Mouse (Mus musculus): Measurements from ENCODE around the gene Slc38a9. TPM values are rescaled to one million over a fixed set of nuclear protein-coding genes. Genes with fewer than 3 reads are reported as not detected.
A peak's percentile ranks its signal among the peaks of the same experiment; 100 is the strongest.

Slc38a9 gene
- polyA plus RNA-seq, 1 experiment from 2014 or later = 11.3 TPM

GRCm38 (mm10) chr13:112765654-112766053 lies 105.1 kb downstream of the Slc38a9 start:
- Histone ChIP-seq H3K27me3 (ENCODE audit: insufficient read depth, low read length) (no peaks in the 10 kb centered on the region), H3K9me3 (replicated peaks; ENCODE audit: low read length) (no peaks in the 10 kb centered on the region), H3K4me3 (replicated peaks; ENCODE audit: low read depth, low read length) (no peak overlapping the region), H3K9ac (ENCODE audit: low read depth, low read length) (no peak overlapping the region), H3K27ac (peak overlapping the region; percentile 31; the same call in 1 of the 2 replicates), H3K36me3 (ENCODE audit: insufficient read depth, low read length) (no peaks in the 10 kb centered on the region), H3K4me1 (replicated peaks; ENCODE audit: insufficient read depth, low read length) (peaks cover 10% of the 10 kb centered on the region), H3K4me2 (ENCODE audit: low read length) (no peak overlapping the region)
- TF ChIP-seq CTCF (IDR thresholded peaks at IDR 0.05; ENCODE audit: low read depth) = no peak
- ATAC-seq (replicated peaks; ENCODE audit: low FRiP score, low read depth) (no peak), DNase-seq (ENCODE audit: low spot score) (no peak)
- WGBS = 93% methylated on average over 3 of the region's 3 CpGs

GRCm38 (mm10) chr13:112770528-112771328 lies 110.2 kb downstream of the Slc38a9 start:
- no peak overlapping the region for H3K4me3 ChIP-seq (replicated peaks; ENCODE audit: low read depth, low read length)
- 24% methylated on average over 11 of the region's 11 CpGs for WGBS
- no peaks in the 10 kb centered on the region for H3K27me3 ChIP-seq (ENCODE audit: insufficient read depth, low read length)
- H3K27ac ChIP-seq = peak overlapping the region; percentile 65
- no peak for TF ChIP-seq CTCF (IDR thresholded peaks at IDR 0.05; ENCODE audit: low read depth)
- H3K9me3 ChIP-seq (replicated peaks; ENCODE audit: low read length) = no peaks in the 10 kb centered on the region
- H3K36me3 ChIP-seq (ENCODE audit: insufficient read depth, low read length) = no peaks in the 10 kb centered on the region
- DNase-seq (ENCODE audit: low spot score) (peak; percentile 86), ATAC-seq (replicated peaks; ENCODE audit: low FRiP score, low read depth) (peak; percentile 62; the same call in 1 of the 2 replicates)
- H3K9ac ChIP-seq (ENCODE audit: low read depth, low read length) = no peak overlapping the region
- no peak overlapping the region for H3K4me2 ChIP-seq (ENCODE audit: low read length)
- H3K4me1 ChIP-seq (replicated peaks; ENCODE audit: insufficient read depth, low read length) = no peaks in the 10 kb centered on the region

GRCm38 (mm10) chr13:112771447-112772208 lies 111.1 kb downstream of the Slc38a9 start:
- TF ChIP-seq CTCF (IDR thresholded peaks at IDR 0.05; ENCODE audit: low read depth) = no peak
- peak; percentile 65 for DNase-seq (ENCODE audit: low spot score)

GRCm38 (mm10) chr13:112772252-112772651 lies 111.7 kb downstream of the Slc38a9 start:
- H3K4me2 ChIP-seq (ENCODE audit: low read length) = no peak overlapping the region
- H3K9ac ChIP-seq (ENCODE audit: low read depth, low read length) = no peak overlapping the region
- no peaks in the 10 kb centered on the region for H3K9me3 ChIP-seq (replicated peaks; ENCODE audit: low read length)
- H3K27ac ChIP-seq = peak overlapping the region; percentile 51; the same call in 1 of the 2 replicates
- H3K4me3 ChIP-seq (replicated peaks; ENCODE audit: low read depth, low read length) = no peak overlapping the region
- no peak for ATAC-seq (replicated peaks; ENCODE audit: low FRiP score, low read depth)
- H3K4me1 ChIP-seq (replicated peaks; ENCODE audit: insufficient read depth, low read length) = no peaks in the 10 kb centered on the region
- H3K27me3 ChIP-seq (ENCODE audit: insufficient read depth, low read length) = no peaks in the 10 kb centered on the region
- WGBS = 60% methylated on average over 11 of the region's 11 CpGs
- H3K36me3 ChIP-seq (ENCODE audit: insufficient read depth, low read length) = no peaks in the 10 kb centered on the region
- DNase-seq (ENCODE audit: low spot score) = no peak
- TF ChIP-seq CTCF (IDR thresholded peaks at IDR 0.05; ENCODE audit: low read depth) = no peak; the same call in 1 of the 2 replicates

More at GRCm38 (mm10) chr13:112771447-112772208, 111.1 kb downstream of the Slc38a9 start:
- Histone ChIP-seq H3K27ac (peak overlapping the region; percentile 51; the same call in 1 of the 2 replicates), H3K4me1 (replicated peaks; ENCODE audit: insufficient read depth, low read length) (no peaks in the 10 kb centered on the region), H3K36me3 (ENCODE audit: insufficient read depth, low read length) (no peaks in the 10 kb centered on the region), H3K9me3 (replicated peaks; ENCODE audit: low read length) (no peaks in the 10 kb centered on the region), H3K4me3 (replicated peaks; ENCODE audit: low read depth, low read length) (no peak overlapping the region), H3K4me2 (ENCODE audit: low read length) (peak overlapping the region; percentile 28), H3K27me3 (ENCODE audit: insufficient read depth, low read length) (no peaks in the 10 kb centered on the region), H3K9ac (ENCODE audit: low read depth, low read length) (no peak overlapping the region)
- WGBS = 39% methylated on average over 15 of the region's 15 CpGs
- no peak for ATAC-seq (replicated peaks; ENCODE audit: low FRiP score, low read depth)

- Histone ChIP-seq H3K27me3 (ENCODE audit: insufficient read depth, low read length) (no peaks in the 10 kb centered on the region), H3K4me2 (ENCODE audit: low read length) (no peak overlapping the region), H3K4me1 (replicated peaks; ENCODE audit: insufficient read depth, low read length) (no peaks in the 10 kb centered on the region), H3K36me3 (ENCODE audit: insufficient read depth, low read length) (no peaks in the 10 kb centered on the region), H3K9ac (ENCODE audit: low read depth, low read length) (no peak overlapping the region), H3K27ac (0 out of 2 replicates have a peak overlapping the region, but pooled peaks have one; percentile 51), H3K4me3 (replicated peaks; ENCODE audit: low read depth, low read length) (no peak overlapping the region), H3K9me3 (replicated peaks; ENCODE audit: low read length) (no peaks in the 10 kb centered on the region)
- DNase-seq (ENCODE audit: low spot score) = no peak
- no peak for TF ChIP-seq CTCF (IDR thresholded peaks at IDR 0.05; ENCODE audit: low read depth)
- no peak for ATAC-seq (replicated peaks; ENCODE audit: low FRiP score, low read depth)
- WGBS = 68% methylated on average over 14 of the region's 14 CpGs
These were observed 112.3 kb downstream of the Slc38a9 start for GRCm38 (mm10) chr13:112772861-112773260.

GRCm38 (mm10) chr13:112773991-112774675 lies 113.6 kb downstream of the Slc38a9 start:
- no peaks in the 10 kb centered on the region for H3K4me1 ChIP-seq (replicated peaks; ENCODE audit: insufficient read depth, low read length)
- H3K4me3 ChIP-seq (replicated peaks; ENCODE audit: low read depth, low read length) = no peak overlapping the region
- no peak overlapping the region for H3K9ac ChIP-seq (ENCODE audit: low read depth, low read length)
- H3K27me3 ChIP-seq (ENCODE audit: insufficient read depth, low read length) = no peaks in the 10 kb centered on the region
- no peaks in the 10 kb centered on the region for H3K36me3 ChIP-seq (ENCODE audit: insufficient read depth, low read length)
- 91% methylated on average over 3 of the region's 3 CpGs for WGBS
- DNase-seq (ENCODE audit: low spot score) (no peak), ATAC-seq (replicated peaks; ENCODE audit: low FRiP score, low read depth) (no peak)
- H3K4me2 ChIP-seq (ENCODE audit: low read length) = no peak overlapping the region
- no peak for TF ChIP-seq CTCF (IDR thresholded peaks at IDR 0.05; ENCODE audit: low read depth)
- H3K27ac ChIP-seq = no peak overlapping the region
- no peaks in the 10 kb centered on the region for H3K9me3 ChIP-seq (replicated peaks; ENCODE audit: low read length)

Data from kidney, postnatal 0 days (tissue).